Mouse (Mus musculus) forebrain, postnatal 0 days (tissue): Measurements from ENCODE around the gene Actr6. TPM values are rescaled to one million over a fixed set of nuclear protein-coding genes. Genes with fewer than 3 reads are reported as not detected.

Source experiments
- ATAC-seq: fragments of 200-750 bp; cut with Nextera tagmentation; 2 replicates; pipeline ENCODE4 v1.8.0; 2017; ENCODE audit warnings: mild to moderate bottlenecking, moderate library complexity
- DNase-seq: peaks from one replicate; pipeline ENCODE4 v3.0.0-alpha.2; 2015
- H3K27ac ChIP-seq: fragments of 300-500 bp; sonication (generic); 2 replicates; pipeline ENCODE4 v1.5.1; 2014; ENCODE audit warnings: low read depth, mild to moderate bottlenecking, antibody characterized with exemption, low read length, moderate library complexity, mixed read lengths
- H3K27me3 ChIP-seq: fragments of 300-500 bp; sonication (generic); 2 replicates; pipeline ENCODE4 v1.6.1; 2014; ENCODE audit warnings: mild to moderate bottlenecking, low read length, mixed read lengths; ENCODE audit not compliant: insufficient read depth
- H3K36me3 ChIP-seq: fragments of 300-500 bp; sonication (generic); 2 replicates; pipeline ENCODE4 v1.6.1; 2014; ENCODE audit warnings: mild to moderate bottlenecking, moderate library complexity; ENCODE audit not compliant: insufficient read depth
- H3K4me1 ChIP-seq: fragments of 300-500 bp; sonication (generic); 2 replicates; pipeline ENCODE4 v1.6.1; 2014; ENCODE audit warnings: antibody characterized with exemption; ENCODE audit not compliant: insufficient read depth
- H3K4me2 ChIP-seq: fragments of 300-500 bp; sonication (generic); 2 replicates; pipeline ENCODE4 v1.6.1; 2014; ENCODE audit warnings: low read depth, mild to moderate bottlenecking, moderate library complexity
- H3K4me3 ChIP-seq: fragments of 300-500 bp; sonication (generic); 2 replicates; pipeline ENCODE4 v1.5.1; 2014; ENCODE audit warnings: low read depth, low read length, mixed read lengths
- H3K9ac ChIP-seq: fragments of 300-500 bp; sonication (generic); 2 replicates; pipeline ENCODE4 v1.6.1; 2014; ENCODE audit warnings: mild to moderate bottlenecking
- H3K9me3 ChIP-seq: fragments of 300-500 bp; sonication (generic); 2 replicates; pipeline ENCODE4 v1.6.1; 2016; ENCODE audit warnings: low read length
- CTCF ChIP-seq: sonication (generic); IDR thresholded peaks from 2 replicates; pipeline ENCODE4 v1.5.1; 2016; ENCODE audit warnings: antibody characterized with exemption, control low read depth, low read depth
- WGBS: fragments of 180-500 bp; shearing (Covaris S2); extraction: QIAGEN DNeasy Blood & Tissue Kit; methylation state at CpG from one replicate; pipeline ENCODE4 v1.1.7; 2014; 5-methylcytosine and 5-hydroxymethylcytosine counted together
- polyA plus RNA-seq: library from polyadenylated mRNA; unstranded; fragments of >200 nt; fragmentation: Nextera tagmentation; extraction: Ambion mirVana; gene quantifications from 2 replicates; pipeline ENCODE4 v1.2.1, GENCODE M21; 2015
- total RNA-seq: library from RNA; depleted of rRNA; stranded (reverse); fragments of >200 nt; gene quantifications from 2 replicates; pipeline ENCODE4 v1.2.3, GENCODE M21; 2014; rRNA removed

Actr6 gene
- total RNA-seq (46.9 and 48.8 TPM in 2 replicates), polyA plus RNA-seq (67.9 and 78.1 TPM in 2 replicates)

GRCm38 (mm10) chr10:89732001-89732794 lies at the start of gene Actr6:
TSS of gene Actr6 (minus strand) at chr10:89732295.
- no peaks in the 10 kb centered on the region for H3K9me3 ChIP-seq
- ATAC-seq = peak; percentile 100
- no peak; the same call in 1 of the 2 replicates for TF ChIP-seq CTCF
- H3K4me1 ChIP-seq = 0 out of 2 replicates have a peak, but pooled peaks cover 10% of the 10 kb centered on the region
- H3K27me3 ChIP-seq = no peaks in the 10 kb centered on the region
- peak within 1 kb of the TSS; percentile 60 for H3K4me3 ChIP-seq
- H3K4me2 ChIP-seq = peak within 1 kb of the TSS; percentile 53
- whole genome bisulfite sequencing = 2% methylated on average over 49 of the region's 49 CpGs
- peak; percentile 96 for DNase-seq
- H3K36me3 ChIP-seq = 0 out of 2 replicates have a peak, but pooled peaks cover 3% of the 10 kb centered on the region
- peak within 1 kb of the TSS; percentile 76 for H3K27ac ChIP-seq
- peak within 1 kb of the TSS; percentile 58 for H3K9ac ChIP-seq

GRCm38 (mm10) chr10:89776029-89776428 lies 43.9 kb upstream of the Actr6 start:
- no peak for TF ChIP-seq CTCF
- ATAC-seq (no peak), DNase-seq (no peak)
- Histone ChIP-seq H3K9me3 (no peaks in the 10 kb centered on the region), H3K27ac (no peak overlapping the region), H3K4me3 (no peak overlapping the region), H3K36me3 (peaks cover 8% of the 10 kb centered on the region), H3K4me2 (no peak overlapping the region), H3K9ac (no peak overlapping the region), H3K4me1 (no peaks in the 10 kb centered on the region), H3K27me3 (no peaks in the 10 kb centered on the region)
- WGBS = 92% methylated on average over 6 of the region's 6 CpGs

GRCm38 (mm10) chr10:89771894-89772293 lies 39.8 kb upstream of the Actr6 start:
- Histone ChIP-seq H3K27me3 (no peaks in the 10 kb centered on the region), H3K9me3 (no peaks in the 10 kb centered on the region), H3K27ac (no peak overlapping the region), H3K4me3 (no peak overlapping the region), H3K4me1 (no peaks in the 10 kb centered on the region), H3K9ac (no peak overlapping the region), H3K36me3 (no peaks in the 10 kb centered on the region), H3K4me2 (no peak overlapping the region)
- DNase-seq = no peak
- WGBS = 57% methylated on average over 2 of the region's 2 CpGs
- TF ChIP-seq CTCF = no peak
- no peak for ATAC-seq

GRCm38 (mm10) chr10:89769096-89769495 lies 37.0 kb upstream of the Actr6 start:
- Histone ChIP-seq H3K9ac (no peak overlapping the region), H3K9me3 (no peaks in the 10 kb centered on the region), H3K4me1 (no peaks in the 10 kb centered on the region), H3K4me3 (no peak overlapping the region), H3K4me2 (no peak overlapping the region), H3K27ac (no peak overlapping the region), H3K27me3 (no peaks in the 10 kb centered on the region), H3K36me3 (no peaks in the 10 kb centered on the region)
- DNase-seq (no peak), ATAC-seq (no peak)
- 88% methylated on average over 4 of the region's 4 CpGs for WGBS
- no peak for TF ChIP-seq CTCF

- Histone ChIP-seq H3K4me1 (no peaks in the 10 kb centered on the region), H3K36me3 (no peaks in the 10 kb centered on the region), H3K4me3 (no peak overlapping the region), H3K9me3 (no peaks in the 10 kb centered on the region), H3K9ac (no peak overlapping the region), H3K27ac (no peak overlapping the region), H3K4me2 (no peak overlapping the region), H3K27me3 (no peaks in the 10 kb centered on the region)
- WGBS = 89% methylated on average over 7 of the region's 7 CpGs
- DNase-seq (no peak), ATAC-seq (no peak)
- no peak for TF ChIP-seq CTCF
Measured at GRCm38 (mm10) chr10:89768352-89769020, 36.4 kb upstream of the Actr6 start.

GRCm38 (mm10) chr10:89765790-89766714 lies 34.0 kb upstream of the Actr6 start:
- DNase-seq = no peak
- ATAC-seq = no peak
- Histone ChIP-seq H3K9ac (no peak overlapping the region), H3K4me3 (no peak overlapping the region), H3K4me2 (no peak overlapping the region), H3K27me3 (no peaks in the 10 kb centered on the region), H3K4me1 (no peaks in the 10 kb centered on the region), H3K36me3 (no peaks in the 10 kb centered on the region), H3K9me3 (no peaks in the 10 kb centered on the region), H3K27ac (no peak overlapping the region)
- WGBS = 92% methylated on average over 11 of the region's 11 CpGs
- TF ChIP-seq CTCF = no peak
